Mouse (Mus musculus): ENCODE data around the gene Asah2.

DNA sequence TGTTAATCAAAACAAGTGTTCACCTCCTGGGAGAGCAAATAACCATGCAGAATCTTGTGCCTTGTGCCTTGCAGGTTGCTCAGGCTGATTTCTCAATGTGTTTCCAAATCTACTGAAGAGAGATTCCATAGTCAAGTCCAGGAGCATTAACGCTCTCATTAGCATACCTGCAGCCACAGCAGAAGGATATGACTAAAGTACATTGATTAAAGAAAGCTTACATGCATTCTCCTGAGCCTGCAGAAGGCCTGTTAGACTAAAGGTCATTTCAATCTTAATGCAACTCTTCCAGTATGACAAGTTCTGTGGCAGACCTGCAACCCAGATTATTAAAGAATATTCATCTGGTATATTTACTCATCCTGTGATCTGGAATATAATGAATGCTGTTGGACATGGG, 46.7 kb downstream of the Asah2 start:
- TF ChIP-seq POLR2A (IDR thresholded peaks at IDR 0.05; ENCODE audit: low read depth, low read length): no peak
- no peak for TF ChIP-seq CTCF (conservative IDR thresholded peaks at IDR 0.05 in 1 of 2, IDR thresholded peaks at IDR 0.05 in 1 of 2; ENCODE audit: low read depth in 2 of 2, low read length in 2 of 2)
- TF ChIP-seq MEF2A (IDR thresholded peaks at IDR 0.05; ENCODE audit: borderline replicate concordance, low read depth, low read length): no peak

Measured in CH12.LX (cell line).